Mouse (Mus musculus) embryonic fibroblast, embryonic 13.5 days (primary cell): ENCODE data around the gene Sf3b3.

Experiments
- CTCF ChIP-seq: IDR thresholded peaks from 2 replicates; pipeline ENCODE4 v1.5.1; 2011; ENCODE audit warnings: mild to moderate bottlenecking, control low read depth, low read length, moderate library complexity, borderline replicate concordance; ENCODE audit not compliant: insufficient read depth
- POLR2A ChIP-seq: IDR thresholded peaks from 2 replicates; pipeline ENCODE4 v1.6.1; 2011; ENCODE audit warnings: low read depth, mild to moderate bottlenecking, control low read depth, low read length, moderate library complexity

GRCm38 (mm10) chr8:110851186-110851585 is 4.6 kb upstream of the Sf3b3 start:
- TF ChIP-seq POLR2A, result no peak
- TF ChIP-seq CTCF, result no peak
